Mouse (Mus musculus) hindlimb bud, embryonic 11.5 days (tissue): ENCODE measurements at regions not wholly inside any gene's neighbourhood (a gene's known extent, or its start where the extent isn't known, plus 50 kb on each side); places are given as distances from the start of the nearest gene placed in this dataset.

ENCODE experiments used
- DNase-seq: peaks from one replicate; pipeline ENCODE4 v3.0.0-alpha.2; 2012; ENCODE audit warnings: low read depth, low spot score; ENCODE audit errors: extremely low spot score

GRCm38 (mm10) chr1:159034952-159035351 is 54.7 kb upstream of the Pappa2 start:
- no peak for DNase-seq

- no peak for DNase-seq
Measured at GRCm38 (mm10) chr1:159036371-159036770, 56.1 kb upstream of the Pappa2 start.

GRCm38 (mm10) chr1:159045870-159046385 is 65.6 kb upstream of the Pappa2 start:
- no peak for DNase-seq

GRCm38 (mm10) chr1:159065024-159065423 is 84.7 kb upstream of the Pappa2 start:
- no peak for DNase-seq

- no peak for DNase-seq
Measured at GRCm38 (mm10) chr1:159099205-159099604, 118.9 kb upstream of the Pappa2 start.

- DNase-seq: no peak
Measured at GRCm38 (mm10) chr1:159122201-159122600, 109.9 kb upstream of the Cop1 start.

GRCm38 (mm10) chr1:159124874-159125273 is 107.2 kb upstream of the Cop1 start:
- DNase-seq: no peak

- DNase-seq: peak; percentile 82
Measured at GRCm38 (mm10) chr1:159135301-159135700, 96.8 kb upstream of the Cop1 start.

- no peak for DNase-seq
Measured at GRCm38 (mm10) chr1:159147788-159148497, 84.2 kb upstream of the Cop1 start.

- no peak for DNase-seq
Measured at GRCm38 (mm10) chr1:159148498-159149187, 83.5 kb upstream of the Cop1 start.

- no peak for DNase-seq
Measured at GRCm38 (mm10) chr1:159149207-159149606, 82.9 kb upstream of the Cop1 start.

- no peak for DNase-seq
Measured at GRCm38 (mm10) chr1:159149721-159150120, 82.4 kb upstream of the Cop1 start.

GRCm38 (mm10) chr1:159150351-159150750 is 81.8 kb upstream of the Cop1 start:
- no peak for DNase-seq

GRCm38 (mm10) chr1:159156428-159156827 is 75.7 kb upstream of the Cop1 start:
- DNase-seq: no peak

- no peak for DNase-seq
Measured at GRCm38 (mm10) chr1:159160035-159160960, 71.8 kb upstream of the Cop1 start.

GRCm38 (mm10) chr1:159163113-159163885 is 68.8 kb upstream of the Cop1 start:
- no peak for DNase-seq

GRCm38 (mm10) chr1:159182031-159182430 is 50.1 kb upstream of the Cop1 start:
- no peak for DNase-seq
